Mouse (Mus musculus) erythroblast, embryonic 14.5 days (primary cell): ENCODE measurements around the gene Zranb2.

Experiments
- GATA1 ChIP-seq: IDR thresholded peaks from 2 replicates; pipeline ENCODE4 v1.6.1; 2012; ENCODE audit warnings: low read length, inconsistent platforms, mixed read lengths
- TAL1 ChIP-seq: IDR thresholded peaks from 3 replicates; pipeline ENCODE4 v1.6.1; 2012; ENCODE audit warnings: low read length, inconsistent platforms, mixed read lengths

GRCm38 (mm10) chr3:157502216-157502615 lies 31.7 kb upstream of the Zranb2 start:
- TF ChIP-seq GATA1 (no peak), TAL1 (no peak)
